Mouse (Mus musculus): ENCODE measurements around the gene Mtg1.
"Not testable (repeated sequence)": the region's sequence is repeated elsewhere in the genome, so short reads cannot be mapped to it uniquely, and the experiment has no call there.

The Mtg1 gene

GRCm38 (mm10) chr7:140127911-140128310 lies 9.5 kb upstream of the Mtg1 start:
- no peak for DNase-seq (ENCODE audit: low read depth)

- DNase-seq (ENCODE audit: low read depth): not testable (repeated sequence)
Measured at GRCm38 (mm10) chr7:140132184-140132583, 5.2 kb upstream of the Mtg1 start.

GRCm38 (mm10) chr7:140134033-140134432 lies 3.3 kb upstream of the Mtg1 start:
- DNase-seq (ENCODE audit: low read depth): not testable (repeated sequence)

GRCm38 (mm10) chr7:140135106-140135770 lies 2.1 kb upstream of the Mtg1 start:
- DNase-seq (ENCODE audit: low read depth): no peak

- DNase-seq (ENCODE audit: low read depth): no peak
Measured at GRCm38 (mm10) chr7:140138021-140138310, 602 bp downstream of the Mtg1 start.

- DNase-seq (ENCODE audit: low read depth): peak; percentile 86
Measured at GRCm38 (mm10) chr7:140141350-140141749, 4.0 kb downstream of the Mtg1 start.

- DNase-seq (ENCODE audit: low read depth): no peak
Measured at GRCm38 (mm10) chr7:140144550-140144949, 7.2 kb downstream of the Mtg1 start.

- DNase-seq (ENCODE audit: low read depth): no peak
Measured at GRCm38 (mm10) chr7:140153383-140153782, 16.0 kb downstream of the Mtg1 start.

- DNase-seq (ENCODE audit: low read depth): no peak
Measured at GRCm38 (mm10) chr7:140153829-140154217, 16.5 kb downstream of the Mtg1 start.

- DNase-seq (ENCODE audit: low read depth): no peak
Measured at GRCm38 (mm10) chr7:140154218-140154927, 17.0 kb downstream of the Mtg1 start, which contains the start of gene Sprn. Gene Sprn, minus strand, starts transcription at chr7:140154877.

GRCm38 (mm10) chr7:140160363-140160762 lies 23.0 kb downstream of the Mtg1 start:
- no peak for DNase-seq (ENCODE audit: low read depth)

- DNase-seq (ENCODE audit: low read depth): no peak
Measured at GRCm38 (mm10) chr7:140164664-140165063, 27.3 kb downstream of the Mtg1 start, which contains the start of gene Olfr522. Gene Olfr522, minus strand, starts transcription at chr7:140164764.

GRCm38 (mm10) chr7:140167950-140168349 lies 30.6 kb downstream of the Mtg1 start:
- DNase-seq (ENCODE audit: low read depth): no peak

- peak; percentile 48 for DNase-seq (ENCODE audit: low read depth)
Measured at GRCm38 (mm10) chr7:140169386-140169785, 32.0 kb downstream of the Mtg1 start.

GRCm38 (mm10) chr7:140170863-140171262 lies 33.5 kb downstream of the Mtg1 start:
- no peak for DNase-seq (ENCODE audit: low read depth)

GRCm38 (mm10) chr7:140172936-140173335 lies 35.6 kb downstream of the Mtg1 start, which contains the start of gene Olfr523:
Gene Olfr523, plus strand, starts transcription at chr7:140173217.
- no peak for DNase-seq (ENCODE audit: low read depth)

- DNase-seq (ENCODE audit: low read depth): no peak
Measured at GRCm38 (mm10) chr7:140179176-140179575, 41.8 kb downstream of the Mtg1 start.

- DNase-seq (ENCODE audit: low read depth): no peak
Measured at GRCm38 (mm10) chr7:140180692-140181091, 43.3 kb downstream of the Mtg1 start.

GRCm38 (mm10) chr7:140184206-140184605 lies 46.8 kb downstream of the Mtg1 start:
- no peak for DNase-seq (ENCODE audit: low read depth)

GRCm38 (mm10) chr7:140186646-140187620 lies 49.6 kb downstream of the Mtg1 start:
- DNase-seq (ENCODE audit: low read depth): no peak

GRCm38 (mm10) chr7:140187721-140188390 lies 50.5 kb downstream of the Mtg1 start:
- no peak for DNase-seq (ENCODE audit: low read depth)
